Mouse (Mus musculus): ENCODE results near the gene Nr1i3. TPM values are rescaled to one million over a fixed set of nuclear protein-coding genes. Genes with fewer than 3 reads are reported as not detected.

Nr1i3 gene
- polyA plus RNA-seq, 1 experiment = 0.23 TPM

DNA sequence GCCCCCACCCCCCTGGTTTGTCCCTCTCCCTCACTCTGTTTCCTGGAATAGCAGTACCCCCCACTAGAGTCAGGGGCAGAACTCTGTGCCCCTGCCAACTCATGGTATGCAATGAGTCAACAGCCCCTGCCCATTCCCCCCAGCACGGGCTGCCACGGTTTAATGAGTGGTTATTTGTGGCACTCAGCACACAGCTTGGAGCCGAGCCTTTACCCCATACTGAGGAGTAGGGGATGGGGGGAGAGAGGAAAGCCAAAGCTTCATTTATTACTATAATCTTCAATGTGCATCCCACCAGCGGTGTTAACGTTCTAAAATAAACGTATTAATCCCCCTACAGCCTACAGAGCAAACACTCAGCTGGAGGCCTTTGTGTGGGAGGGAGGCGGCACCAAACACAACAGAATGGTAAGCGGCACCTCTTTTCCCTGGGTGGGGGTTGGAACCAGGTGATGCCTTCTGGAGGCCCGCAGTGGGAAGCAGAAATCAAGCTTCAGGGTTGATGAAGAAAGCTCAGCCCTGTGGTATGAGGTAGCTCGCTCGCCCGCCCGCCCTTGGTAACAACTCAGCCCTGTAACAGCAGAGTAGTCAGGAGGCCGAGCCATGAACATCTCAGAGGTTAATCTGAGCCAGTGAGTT lies 24.2 kb upstream of the Nr1i3 start:
- Histone ChIP-seq H3K27me3 (ENCODE audit: control insufficient read depth, insufficient read depth, low read length) (no peaks in the 10 kb centered on the region; the same call in 1 of the 2 replicates), H3K27ac (ENCODE audit: insufficient read depth, low read length) (no peak overlapping the region), H3K4me1 (ENCODE audit: control insufficient read depth, insufficient read depth, low read length) (no peaks in the 10 kb centered on the region; the same call in 1 of the 2 replicates), H3K4me3 (replicated peaks; ENCODE audit: insufficient read depth, low read depth, low read length) (no peak overlapping the region)
- no peak for DNase-seq
- WGBS = 38% methylated on average over 14 of the region's 14 CpGs
- TF ChIP-seq POLR2A (IDR thresholded peaks at IDR 0.05; ENCODE audit: borderline replicate concordance, insufficient read depth, low read length) (no peak), CTCF (IDR thresholded peaks at IDR 0.05; ENCODE audit: borderline replicate concordance, insufficient read depth, low read depth, low read length) (no peak)

DNA sequence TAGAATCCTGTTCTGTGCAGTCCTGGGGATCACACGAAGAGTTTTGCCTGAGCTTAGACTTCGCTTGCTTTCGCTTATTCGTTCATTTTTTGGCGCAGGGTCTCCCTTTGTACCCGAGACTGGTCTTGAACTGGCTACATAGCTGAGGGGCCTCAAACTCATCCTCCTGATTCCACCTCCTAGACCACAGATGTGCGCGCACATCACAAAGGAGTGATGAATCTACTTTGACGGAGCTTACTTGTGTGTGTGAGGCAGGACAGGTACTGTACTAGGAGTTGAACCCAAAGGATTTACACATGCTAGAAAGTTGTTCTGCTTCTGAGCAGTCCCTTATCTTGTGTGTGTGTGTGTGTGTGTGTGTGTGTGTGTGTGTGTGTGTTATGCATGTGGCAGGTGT lies 22.9 kb upstream of the Nr1i3 start:
- WGBS = 94% methylated on average over 9 of the region's 9 CpGs
- Histone ChIP-seq H3K27me3 (ENCODE audit: control insufficient read depth, insufficient read depth, low read length) (no peaks in the 10 kb centered on the region; the same call in 1 of the 2 replicates), H3K4me1 (ENCODE audit: control insufficient read depth, insufficient read depth, low read length) (no peaks in the 10 kb centered on the region; the same call in 1 of the 2 replicates)

DNA sequence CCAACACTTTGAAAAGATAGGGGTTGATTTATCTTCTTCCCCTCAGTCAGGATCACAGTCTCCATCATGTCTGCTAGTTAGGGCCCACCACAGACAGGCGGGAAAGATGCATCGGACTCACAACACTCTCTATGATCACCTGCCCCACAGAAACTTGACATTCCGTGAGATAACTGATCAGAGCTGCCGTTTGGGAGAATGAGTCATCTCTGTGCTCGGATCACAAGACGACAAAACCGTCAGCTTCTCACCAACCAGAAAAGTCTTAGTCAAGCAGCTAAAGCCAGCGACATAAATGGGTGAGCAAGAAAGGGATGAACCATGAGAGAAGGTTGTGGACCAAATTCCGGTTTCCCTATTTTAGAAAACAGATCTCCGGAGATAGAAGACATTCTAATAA lies 21.5 kb upstream of the Nr1i3 start:
- DNase-seq = no peak
- no peak for TF ChIP-seq POLR2A (IDR thresholded peaks at IDR 0.05; ENCODE audit: borderline replicate concordance, insufficient read depth, low read length)
- TF ChIP-seq CTCF (IDR thresholded peaks at IDR 0.05; ENCODE audit: borderline replicate concordance, insufficient read depth, low read depth, low read length) = no peak
- Histone ChIP-seq H3K27me3 (ENCODE audit: control insufficient read depth, insufficient read depth, low read length) (no peaks in the 10 kb centered on the region; the same call in 1 of the 2 replicates), H3K4me1 (ENCODE audit: control insufficient read depth, insufficient read depth, low read length) (no peaks in the 10 kb centered on the region; the same call in 1 of the 2 replicates), H3K4me3 (replicated peaks; ENCODE audit: insufficient read depth, low read depth, low read length) (no peak overlapping the region), H3K27ac (ENCODE audit: insufficient read depth, low read length) (no peak overlapping the region)
- WGBS = 63% methylated on average over 10 of the region's 10 CpGs

More for the DNA sequence above, 22.9 kb upstream of the Nr1i3 start:
- Histone ChIP-seq H3K27ac (ENCODE audit: insufficient read depth, low read length) (no peak overlapping the region), H3K4me3 (replicated peaks; ENCODE audit: insufficient read depth, low read depth, low read length) (no peak overlapping the region)
- TF ChIP-seq CTCF (IDR thresholded peaks at IDR 0.05; ENCODE audit: borderline replicate concordance, insufficient read depth, low read depth, low read length) (no peak), POLR2A (IDR thresholded peaks at IDR 0.05; ENCODE audit: borderline replicate concordance, insufficient read depth, low read length) (no peak)
- DNase-seq = no peak

DNA sequence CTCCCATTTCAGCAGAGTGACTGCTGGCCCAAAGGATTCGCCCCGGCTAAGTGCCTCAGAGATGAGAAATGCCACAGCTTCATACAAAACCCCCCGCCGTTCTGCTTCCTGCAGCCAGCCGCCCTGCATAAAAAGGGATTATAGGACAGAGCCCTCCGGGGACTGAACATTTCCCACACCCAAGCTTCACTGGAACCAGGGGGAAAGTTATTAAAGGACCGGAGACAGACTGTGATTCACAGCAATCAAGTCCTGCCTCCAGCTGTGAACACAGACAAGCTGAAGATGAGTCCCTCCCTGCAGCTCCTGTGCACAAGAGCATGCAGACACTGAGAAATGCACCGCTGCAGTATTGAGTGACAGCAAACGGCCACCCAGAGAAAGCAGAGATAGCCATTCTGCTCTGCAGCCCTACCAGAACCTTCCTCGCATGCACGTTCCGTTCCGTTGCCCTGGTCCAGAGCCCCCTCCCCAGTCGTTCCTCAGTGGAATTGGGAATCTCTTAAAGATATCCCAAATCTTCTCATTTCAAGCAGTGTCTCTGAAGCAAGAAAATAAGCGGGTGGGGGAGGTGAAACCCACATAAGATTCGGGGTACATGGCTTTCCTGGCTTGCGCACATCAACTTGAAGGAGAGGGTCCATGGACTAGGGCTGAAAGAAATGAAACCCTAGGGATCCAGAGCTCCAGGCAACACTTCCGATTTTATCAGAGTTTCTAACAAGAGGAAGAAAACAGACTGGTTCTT lies 20.5 kb upstream of the Nr1i3 start:
- no peak overlapping the region for H3K27ac ChIP-seq (ENCODE audit: insufficient read depth, low read length)
- no peak for DNase-seq
- no peak overlapping the region for H3K4me3 ChIP-seq (replicated peaks; ENCODE audit: insufficient read depth, low read depth, low read length)
- WGBS = 5% methylated on average over 18 of the region's 18 CpGs
- no peaks in the 10 kb centered on the region; the same call in 1 of the 2 replicates for H3K4me1 ChIP-seq (ENCODE audit: control insufficient read depth, insufficient read depth, low read length)
- no peaks in the 10 kb centered on the region; the same call in 1 of the 2 replicates for H3K27me3 ChIP-seq (ENCODE audit: control insufficient read depth, insufficient read depth, low read length)
- TF ChIP-seq CTCF (IDR thresholded peaks at IDR 0.05; ENCODE audit: borderline replicate concordance, insufficient read depth, low read depth, low read length) = no peak
- no peak for TF ChIP-seq POLR2A (IDR thresholded peaks at IDR 0.05; ENCODE audit: borderline replicate concordance, insufficient read depth, low read length)

DNA sequence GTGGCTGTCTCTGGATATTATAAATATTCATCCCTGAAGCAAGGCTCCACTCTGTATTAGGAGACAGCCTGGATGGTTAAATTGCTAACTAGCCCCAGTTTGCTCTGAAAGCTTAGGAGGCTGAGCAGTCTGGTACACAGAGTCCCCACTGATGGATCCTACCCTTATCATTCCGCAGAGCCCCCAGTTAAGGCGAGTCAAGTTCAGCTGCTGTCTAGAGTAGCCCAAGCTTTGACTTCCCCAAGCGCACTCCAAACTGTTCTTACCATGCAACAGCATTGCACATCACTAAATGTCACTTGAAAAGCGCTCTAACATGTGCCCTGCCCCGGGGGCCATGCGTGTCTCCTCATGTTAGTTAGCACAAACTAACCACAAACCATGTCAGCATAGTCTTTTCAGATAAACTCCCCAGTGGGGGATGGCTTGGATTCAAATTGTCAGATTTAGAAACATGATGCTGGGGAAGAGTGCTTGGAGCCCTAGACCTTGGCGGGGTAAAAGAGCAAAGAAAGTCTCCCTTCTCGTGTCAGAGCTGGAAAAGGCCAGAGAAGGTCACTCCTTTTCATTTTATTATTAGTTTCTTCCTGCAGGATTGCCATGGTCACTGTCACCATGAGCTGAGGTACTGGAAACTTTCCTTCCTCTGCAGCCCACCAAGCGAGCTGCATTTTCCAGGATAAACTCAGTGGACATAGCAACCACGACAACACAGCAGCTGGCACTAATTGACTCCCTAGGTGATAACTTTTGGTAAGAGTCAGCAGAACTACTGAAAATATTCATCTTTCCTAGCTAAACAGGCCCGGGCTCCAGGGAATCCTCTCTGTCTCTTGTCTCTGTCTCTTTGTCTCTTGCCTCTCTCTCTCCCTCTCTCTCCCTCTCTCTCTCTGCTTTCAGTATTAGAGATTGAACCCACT lies 19.6 kb upstream of the Nr1i3 start:
- H3K4me1 ChIP-seq (ENCODE audit: control insufficient read depth, insufficient read depth, low read length) = no peaks in the 10 kb centered on the region; the same call in 1 of the 2 replicates
- DNase-seq = no peak
- WGBS = 44% methylated on average over 11 of the region's 11 CpGs
- no peak overlapping the region for H3K27ac ChIP-seq (ENCODE audit: insufficient read depth, low read length)
- H3K27me3 ChIP-seq (ENCODE audit: control insufficient read depth, insufficient read depth, low read length) = no peaks in the 10 kb centered on the region; the same call in 1 of the 2 replicates
- TF ChIP-seq CTCF (IDR thresholded peaks at IDR 0.05; ENCODE audit: borderline replicate concordance, insufficient read depth, low read depth, low read length) (no peak), POLR2A (IDR thresholded peaks at IDR 0.05; ENCODE audit: borderline replicate concordance, insufficient read depth, low read length) (no peak)
- H3K4me3 ChIP-seq (replicated peaks; ENCODE audit: insufficient read depth, low read depth, low read length) = no peak overlapping the region

DNA sequence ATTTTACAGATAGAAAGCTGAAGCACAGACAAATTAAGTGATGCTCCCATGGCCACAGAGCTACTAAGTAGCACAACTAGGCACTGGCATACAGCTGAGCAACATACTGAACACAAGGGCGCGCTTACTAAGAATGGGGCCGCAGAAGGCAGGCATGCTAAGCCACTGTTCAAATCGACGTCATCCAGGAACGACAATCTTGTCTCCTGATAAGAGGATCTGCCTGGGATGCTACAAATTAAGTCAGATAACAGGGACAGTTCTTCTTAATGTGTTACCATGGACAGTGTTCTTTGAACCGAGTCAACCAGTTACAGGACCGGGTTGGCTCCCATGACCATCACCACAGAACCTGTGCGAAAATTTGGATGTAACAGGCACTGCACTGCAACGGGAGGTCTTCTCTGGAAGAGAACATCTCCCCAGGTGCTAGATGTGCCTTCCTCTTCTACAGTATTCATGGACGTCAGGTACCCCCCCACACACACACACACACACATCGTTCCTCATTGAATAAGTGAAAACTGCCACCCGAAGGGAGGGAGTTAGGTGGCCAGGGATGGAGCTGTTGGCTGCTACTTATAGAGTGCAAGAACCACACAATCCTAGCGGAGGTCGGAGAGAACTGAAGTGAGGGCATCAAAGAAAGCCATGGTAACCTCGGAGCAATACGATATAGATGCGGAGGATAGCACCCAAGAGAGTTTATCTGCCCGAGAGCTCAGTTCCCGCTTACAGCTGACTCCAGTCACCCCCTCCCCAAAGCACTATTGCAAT lies 18.5 kb upstream of the Nr1i3 start:
- WGBS = 21% methylated on average over 20 of the region's 20 CpGs
- DNase-seq = no peak
- Histone ChIP-seq H3K27ac (ENCODE audit: insufficient read depth, low read length) (no peak overlapping the region), H3K4me1 (ENCODE audit: control insufficient read depth, insufficient read depth, low read length) (no peaks in the 10 kb centered on the region; the same call in 1 of the 2 replicates), H3K4me3 (replicated peaks; ENCODE audit: insufficient read depth, low read depth, low read length) (peak overlapping the region; percentile 48), H3K27me3 (ENCODE audit: control insufficient read depth, insufficient read depth, low read length) (no peaks in the 10 kb centered on the region; the same call in 1 of the 2 replicates)
- TF ChIP-seq POLR2A (IDR thresholded peaks at IDR 0.05; ENCODE audit: borderline replicate concordance, insufficient read depth, low read length) = no peak
- no peak for TF ChIP-seq CTCF (IDR thresholded peaks at IDR 0.05; ENCODE audit: borderline replicate concordance, insufficient read depth, low read depth, low read length)

Data from cerebellum, adult 2 months (tissue).